ENCODE assay signal across 8 mouse cellular contexts in genomic region chr8:93810028-93810858, GRCm38 (mm10). TPM values are rescaled to one million over a fixed set of nuclear protein-coding genes. Genes with fewer than 3 reads are reported as not detected.
DNase-seq lines count a peak whose midpoint lies in the region; ATAC-seq and TF ChIP-seq lines count a peak whose summit lies in the region.

No protein-coding gene starts in this region.

- no peak for TF ChIP-seq EP300 in CH12.LX (IDR thresholded peaks at IDR 0.05; ENCODE audit: low read length)

- no peak for TF ChIP-seq POLR2A in CH12.LX (IDR thresholded peaks at IDR 0.05; ENCODE audit: low read depth, low read length)
- peak; percentile 46 for TF ChIP-seq POLR2A in olfactory bulb, adult 2 months (IDR thresholded peaks at IDR 0.05; ENCODE audit: insufficient read depth, low read depth, low read length)

- H3K36me3 ChIP-seq in CH12.LX (replicated peaks in 1 of 2; ENCODE audit: control insufficient read depth in 1 of 2, insufficient read depth in 1 of 2, low read length in 1 of 2) = peaks cover 0 to 8% of the 10 kb centered on the region in 2 experiments
- no peaks in the 10 kb centered on the region for H3K36me3 ChIP-seq in forebrain, embryonic 12.5 days (replicated peaks)
- H3K36me3 ChIP-seq in heart, embryonic 16.5 days (ENCODE audit: control insufficient read depth, insufficient read depth) = no peaks in the 10 kb centered on the region
- no peaks in the 10 kb centered on the region for H3K36me3 ChIP-seq in liver, embryonic 15.5 days (replicated peaks)

- in situ Hi-C loops in CH12.LX (cut with MboI; ENCODE audit: low pct_ligation_motif_present, low pct_unique_long_range_greater_than_20kb, low sequenced_read_pairs) = no loop called here

- H3K9me3 ChIP-seq in CH12.LX (replicated peaks; ENCODE audit: low read length) = no peaks in the 10 kb centered on the region
- H3K9me3 ChIP-seq in forebrain, embryonic 12.5 days = no peaks in the 10 kb centered on the region
- H3K9me3 ChIP-seq in heart, embryonic 16.5 days (replicated peaks; ENCODE audit: control insufficient read depth, low read length) = no peaks in the 10 kb centered on the region
- no peaks in the 10 kb centered on the region for H3K9me3 ChIP-seq in liver, embryonic 15.5 days (replicated peaks)

- DNase-seq in CH12.LX (ENCODE audit: extremely low read depth) = peak; percentile 71
- peak; percentile 38 for DNase-seq in c-Kit-positive CD71-negative TER-119-negative erythroid progenitor cells, embryonic 14.5 days (ENCODE audit: low read depth)
- peak; percentile 81 to 91 for DNase-seq in kidney, postnatal 25 days
- DNase-seq in thymus, postnatal 10 days (ENCODE audit: low spot score in 2 of 2) = peak; percentile 36 to 70

- peak overlapping the region; percentile 77 for H3K9ac ChIP-seq in CH12.LX (ENCODE audit: insufficient read depth, low read depth)
- peak overlapping the region; percentile 90 for H3K9ac ChIP-seq in forebrain, embryonic 12.5 days
- H3K9ac ChIP-seq in heart, embryonic 16.5 days (ENCODE audit: low read length) = peak overlapping the region; percentile 83
- no peak overlapping the region for H3K9ac ChIP-seq in liver, embryonic 15.5 days

- H3K27me3 ChIP-seq in CH12.LX (replicated peaks) = peaks cover 4% of the 10 kb centered on the region
- peaks cover 5% of the 10 kb centered on the region; the same call in 1 of the 2 replicates for H3K27me3 ChIP-seq in forebrain, embryonic 12.5 days
- H3K27me3 ChIP-seq in heart, embryonic 16.5 days (ENCODE audit: control insufficient read depth, insufficient read depth, low read length) = 0 out of 2 replicates have a peak, but pooled peaks cover 9% of the 10 kb centered on the region
- H3K27me3 ChIP-seq in liver, embryonic 15.5 days = peaks cover 75% of the 10 kb centered on the region

- H3K4me2 ChIP-seq in CH12.LX (ENCODE audit: insufficient read depth, low read depth, poor library complexity, severe bottlenecking) = peak overlapping the region; percentile 68
- H3K4me2 ChIP-seq in forebrain, embryonic 12.5 days = peak overlapping the region; percentile 90
- H3K4me2 ChIP-seq in heart, embryonic 16.5 days (ENCODE audit: low read depth, low read length) = peak overlapping the region; percentile 82
- peak overlapping the region; percentile 77 for H3K4me2 ChIP-seq in liver, embryonic 15.5 days

- no peak for TF ChIP-seq CTCF in CH12.LX (conservative IDR thresholded peaks at IDR 0.05 in 1 of 2, IDR thresholded peaks at IDR 0.05 in 1 of 2; ENCODE audit: low read depth in 2 of 2, low read length in 2 of 2)
- TF ChIP-seq CTCF in olfactory bulb, adult 2 months (IDR thresholded peaks at IDR 0.05; ENCODE audit: insufficient read depth, low read depth, low read length) = no peak

- WGBS in forebrain, embryonic 12.5 days = under 1% methylated on average over 23 of the region's 116 CpGs
- WGBS in heart, embryonic 16.5 days = 0% methylated on average over 38 of the region's 116 CpGs
- WGBS in liver, embryonic 15.5 days (ENCODE audit: insufficient replicate concordance) = under 1% methylated on average over 82 of the region's 116 CpGs
- WGBS in olfactory bulb, adult 2 months = 2% methylated on average over 80 of the region's 116 CpGs

- TF ChIP-seq RAD21 in CH12.LX (IDR thresholded peaks at IDR 0.05; ENCODE audit: low read depth, low read length) = no peak

- no peaks in the 10 kb centered on the region for H3K79me2 ChIP-seq in CH12.LX (replicated peaks; ENCODE audit: control insufficient read depth, extremely low read depth, insufficient read depth, poor library complexity, severe bottlenecking)

- peak; percentile 86 for ATAC-seq in forebrain, embryonic 12.5 days (ENCODE audit: low FRiP score)
- ATAC-seq in heart, embryonic 16.5 days (replicated peaks; ENCODE audit: extremely low read depth, insufficient read depth, low FRiP score) = peak; percentile 90
- peak; percentile 82 for ATAC-seq in liver, embryonic 15.5 days (ENCODE audit: insufficient read depth)

- H3K27ac ChIP-seq in CH12.LX (ENCODE audit: insufficient read depth, low read depth) = no peak overlapping the region; the same call in 1 of the 2 replicates
- peak overlapping the region; percentile 97 for H3K27ac ChIP-seq in forebrain, embryonic 12.5 days
- H3K27ac ChIP-seq in heart, embryonic 16.5 days (ENCODE audit: low read length) = peak overlapping the region; percentile 60
- H3K27ac ChIP-seq in liver, embryonic 15.5 days (replicated peaks) = no peak overlapping the region
- H3K27ac ChIP-seq in olfactory bulb, adult 2 months (ENCODE audit: insufficient read depth, low read depth, low read length) = peak overlapping the region; percentile 80

- H3K4me1 ChIP-seq in CH12.LX (ENCODE audit: control insufficient read depth in 1 of 2, insufficient read depth in 2 of 2) = peaks cover 2 to 21% of the 10 kb centered on the region in 2 experiments; a peak in 3 of 4 replicates
- peaks cover 34% of the 10 kb centered on the region for H3K4me1 ChIP-seq in forebrain, embryonic 12.5 days
- peaks cover 5% of the 10 kb centered on the region; the same call in 1 of the 2 replicates for H3K4me1 ChIP-seq in heart, embryonic 16.5 days (ENCODE audit: control insufficient read depth, insufficient read depth, low read length)
- H3K4me1 ChIP-seq in liver, embryonic 15.5 days (replicated peaks) = peaks cover 13% of the 10 kb centered on the region; the same call in 1 of the 2 replicates
- peaks cover 4% of the 10 kb centered on the region; the same call in 1 of the 2 replicates for H3K4me1 ChIP-seq in olfactory bulb, adult 2 months (ENCODE audit: control insufficient read depth, insufficient read depth, low read length)

- peak overlapping the region; percentile 35 to 81 (median 63) for H3K4me3 ChIP-seq in CH12.LX (replicated peaks in 1 of 3; ENCODE audit: low read depth in 2 of 3, low read length in 2 of 3, poor library complexity in 1 of 3)
- peak overlapping the region; percentile 78 for H3K4me3 ChIP-seq in forebrain, embryonic 12.5 days (replicated peaks)
- peak overlapping the region; percentile 77 for H3K4me3 ChIP-seq in heart, embryonic 16.5 days (ENCODE audit: low read length)
- H3K4me3 ChIP-seq in liver, embryonic 15.5 days (replicated peaks) = peak overlapping the region; percentile 56
- peak overlapping the region; percentile 80 for H3K4me3 ChIP-seq in olfactory bulb, adult 2 months (ENCODE audit: insufficient read depth, low read depth, low read length)

- dilution Hi-C loops in CH12.LX (cut with MboI; ENCODE audit: extremely low pct_ligation_motif_present, extremely low pct_unique_long_range_greater_than_20kb, low sequenced_read_pairs) = no loop called here

TF ChIP-seq in CH12.LX, 34 proteins besides CTCF, POLR2A, EP300 and RAD21:
- TF ChIP-seq NRF1 (IDR thresholded peaks at IDR 0.05; ENCODE audit: low read depth, low read length) = peak; percentile 79
- TF ChIP-seq RCOR1 (conservative IDR thresholded peaks at IDR 0.05; ENCODE audit: low read depth, low read length) = no peak
- peak; percentile 24; the same call in 1 of the 2 replicates for TF ChIP-seq ELF1 (IDR thresholded peaks at IDR 0.05; ENCODE audit: low read depth, low read length)
- TF ChIP-seq USF1 (IDR thresholded peaks at IDR 0.05; ENCODE audit: low read depth, low read length) = peak; percentile 10; the same call in 1 of the 2 replicates
- no peak for TF ChIP-seq MYC (IDR thresholded peaks at IDR 0.05; ENCODE audit: low read depth, low read length)
- no peak for TF ChIP-seq MEF2A (IDR thresholded peaks at IDR 0.05; ENCODE audit: borderline replicate concordance, low read depth, low read length)
- TF ChIP-seq TBP (conservative IDR thresholded peaks at IDR 0.05; ENCODE audit: low read depth, low read length) = no peak
- no peak for TF ChIP-seq POLR2AphosphoS2 (IDR thresholded peaks at IDR 0.05; ENCODE audit: low read depth, low read length)
- no peak for TF ChIP-seq CHD1 (IDR thresholded peaks at IDR 0.05; ENCODE audit: low read depth, low read length)
- TF ChIP-seq UBTF (IDR thresholded peaks at IDR 0.05; ENCODE audit: low read depth, low read length) = no peak
- TF ChIP-seq ZNF384 (IDR thresholded peaks at IDR 0.05; ENCODE audit: low read depth, low read length) = no peak
- no peak for TF ChIP-seq ZC3H11A (IDR thresholded peaks at IDR 0.05; ENCODE audit: low read depth, low read length)
- TF ChIP-seq BHLHE40 (IDR thresholded peaks at IDR 0.05; ENCODE audit: low read depth, low read length) = 0 out of 2 replicates have a peak, but pooled peaks have one; percentile 15

RNA-seq across cellular contexts. Expression of gene Gnao1, which starts 0.5 kb away (rescaled TPM):
- total RNA-seq in CH12.LX (2012; rRNA removed) (2.0 and 3.5 TPM in 2 replicates), CH12.LX (2014; rRNA removed) (0.89 and 1.1 TPM in 2 replicates)
- 10.6 and 13.5 TPM in 2 replicates for polyA plus RNA-seq in CH12.LX (2012; ENCODE audit: insufficient read length, low read depth)
- polyA plus RNA-seq in forebrain, embryonic 12.5 days (2016; fragmentation: Nextera tagmentation; extraction: Ambion mirVana) = 84.5 and 89.7 TPM in 2 replicates
- 10.1 and 10.8 TPM in 2 replicates for polyA plus RNA-seq in heart, embryonic 16.5 days (2015; fragmentation: Nextera tagmentation; extraction: Ambion mirVana)
- polyA plus RNA-seq in liver, embryonic 15.5 days (2015; fragmentation: Nextera tagmentation; extraction: Ambion mirVana) = 0.15 and 0.74 TPM in 2 replicates
- 636 TPM in 1 of 2 replicates, not detected in the other for polyA plus RNA-seq in olfactory bulb, adult 2 months (2012; ENCODE audit: insufficient read depth, insufficient read length, low replicate concordance, missing spikeins)

Comparison
In these comparisons a context has a peak if more than half of its experiments do, and no peak if none do; other contexts are left out.
1. H3K27ac ChIP-seq: peak in forebrain, embryonic 12.5 days (single experiment), heart, embryonic 16.5 days (single experiment) and olfactory bulb, adult 2 months (single experiment); none in CH12.LX (single experiment) and liver, embryonic 15.5 days (single experiment).
2. Peak in every context shown above with its lines, with median percentiles within 50 percentile points of each other: DNase-seq, H3K4me2 ChIP-seq, H3K4me3 ChIP-seq and ATAC-seq.